Mouse (Mus musculus): ENCODE measurements around the gene Dtwd1. TPM values are rescaled to one million over a fixed set of nuclear protein-coding genes. Genes with fewer than 3 reads are reported as not detected.
"Not testable (repeated sequence)": the region's sequence is repeated elsewhere in the genome, so short reads cannot be mapped to it uniquely, and the experiment has no call there.

Dtwd1 gene
- polyA plus RNA-seq, 1 experiment, result 13.7 TPM

DNA sequence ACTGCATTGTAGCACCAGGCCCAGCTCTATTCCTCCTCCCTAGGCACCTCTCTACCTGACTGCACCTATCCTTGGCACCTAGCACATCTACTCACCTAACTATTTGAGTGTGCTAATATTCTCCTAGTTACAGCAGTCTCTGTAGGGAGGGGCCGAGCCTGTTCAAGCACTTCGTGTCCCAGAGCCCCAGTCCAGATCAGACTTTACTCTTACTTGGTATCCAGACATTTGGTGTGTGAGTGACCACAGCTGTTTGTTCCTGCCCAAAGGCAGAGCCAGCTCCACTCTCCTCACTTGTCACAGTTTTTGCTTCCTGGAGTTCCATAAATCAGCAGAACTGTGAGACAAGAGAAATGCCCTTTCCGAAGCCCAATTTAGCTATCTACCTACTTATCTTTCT, 47.0 kb downstream of the Dtwd1 start:
- Histone ChIP-seq H3K27ac (ENCODE audit: insufficient read depth, low read length) (no peak overlapping the region), H3K4me3 (ENCODE audit: insufficient read depth, low read length) (no peak overlapping the region), H3K4me1 (ENCODE audit: control insufficient read depth, insufficient read depth, low read length) (no peaks in the 10 kb centered on the region)
- no peak for TF ChIP-seq POLR2A (IDR thresholded peaks at IDR 0.05; ENCODE audit: extremely low read depth, insufficient read depth, low read length)
- no peak for TF ChIP-seq CTCF (IDR thresholded peaks at IDR 0.05; ENCODE audit: extremely low read depth, insufficient read depth, low read length)

DNA sequence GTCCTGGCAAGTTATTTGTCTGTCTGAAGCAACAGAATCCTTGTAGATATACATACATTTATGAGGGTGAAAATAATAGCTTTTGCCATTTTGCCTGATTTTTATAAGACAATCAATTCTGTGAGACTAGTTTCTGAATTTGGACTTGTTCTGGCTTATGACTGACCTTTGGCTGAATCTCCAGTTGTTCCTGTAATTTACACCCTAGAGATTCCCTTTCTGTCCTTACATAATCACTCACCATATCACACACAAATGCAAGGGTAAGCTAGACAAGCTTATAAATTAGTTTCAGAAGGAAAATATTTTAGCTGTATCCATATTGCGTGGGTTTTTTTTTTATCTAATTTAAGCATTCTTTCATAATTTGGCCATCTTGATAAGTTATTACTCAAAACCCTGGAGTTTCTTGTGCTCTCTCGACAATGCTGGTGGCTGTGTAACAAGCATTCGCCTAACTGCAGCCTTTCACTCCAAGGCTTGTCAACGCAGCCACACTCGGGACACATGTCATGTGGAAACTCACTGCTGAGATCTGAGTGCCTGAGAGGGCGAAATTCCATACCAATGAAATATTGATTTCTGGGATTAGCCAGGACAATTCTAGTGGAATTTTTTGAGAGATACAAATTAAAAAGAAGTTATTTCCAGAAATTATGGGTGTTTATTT, 59.2 kb downstream of the Dtwd1 start:
- TF ChIP-seq CTCF (IDR thresholded peaks at IDR 0.05; ENCODE audit: extremely low read depth, insufficient read depth, low read length), result no peak
- TF ChIP-seq POLR2A (IDR thresholded peaks at IDR 0.05; ENCODE audit: extremely low read depth, insufficient read depth, low read length), result no peak
- H3K4me1 ChIP-seq (ENCODE audit: control insufficient read depth, insufficient read depth, low read length), result no peaks in the 10 kb centered on the region
- H3K27ac ChIP-seq (ENCODE audit: insufficient read depth, low read length), result no peak overlapping the region
- no peak overlapping the region for H3K4me3 ChIP-seq (ENCODE audit: insufficient read depth, low read length)

DNA sequence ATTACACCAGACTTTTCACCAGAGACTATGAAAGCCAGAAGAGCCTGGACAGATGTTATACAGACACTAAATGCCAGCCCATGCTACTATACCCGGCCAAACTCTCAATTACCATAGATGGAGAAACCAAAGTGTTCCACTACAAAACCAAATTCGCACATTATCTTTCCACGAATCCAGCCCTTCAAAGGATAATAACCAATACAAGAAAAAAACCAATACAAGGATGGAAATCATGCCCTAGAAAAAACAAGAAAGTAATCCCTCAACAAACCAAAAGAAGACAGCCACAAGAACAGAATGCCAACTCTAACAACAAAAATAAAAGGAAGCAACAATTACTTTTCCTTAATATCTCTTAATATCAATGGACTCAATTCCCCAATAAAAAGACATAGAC, 62.9 kb downstream of the Dtwd1 start, which contains the start of gene Gm17555:
Gene Gm17555 (plus strand): TSS at position 301 of the 400 bp plus-strand sequence.
- not testable (repeated sequence) for H3K27ac ChIP-seq (ENCODE audit: insufficient read depth, low read length); H3K4me1 ChIP-seq (ENCODE audit: control insufficient read depth, insufficient read depth, low read length); H3K4me3 ChIP-seq (ENCODE audit: insufficient read depth, low read length)

Other genes starting within 250 kb of the Dtwd1 start
- 1.0 and 1.2 TPM in 2 replicates for gene Fgf7, start 117.5 kb upstream of the Dtwd1 start, polyA plus RNA-seq (2012; rRNA removed)
- gene Fam227b, start 137 bp upstream of the Dtwd1 start, polyA plus RNA-seq (2012; rRNA removed), result 0.06 and 0.08 TPM in 2 replicates
- not detected in 2 replicates for gene Gm17555, start 63.0 kb downstream of the Dtwd1 start, polyA plus RNA-seq (2012; rRNA removed)

Measured in cortical plate, adult 2 months (tissue).